Mouse (Mus musculus): ENCODE measurements around the gene Ifrd1.

The Ifrd1 gene

GRCm38 (mm10) chr12:40239161-40239560 lies 9.1 kb downstream of the Ifrd1 start:
- peak; percentile 22 for DNase-seq

- no peak for DNase-seq
Observed at GRCm38 (mm10) chr12:40232231-40232630, 16.1 kb downstream of the Ifrd1 start.

DNA sequence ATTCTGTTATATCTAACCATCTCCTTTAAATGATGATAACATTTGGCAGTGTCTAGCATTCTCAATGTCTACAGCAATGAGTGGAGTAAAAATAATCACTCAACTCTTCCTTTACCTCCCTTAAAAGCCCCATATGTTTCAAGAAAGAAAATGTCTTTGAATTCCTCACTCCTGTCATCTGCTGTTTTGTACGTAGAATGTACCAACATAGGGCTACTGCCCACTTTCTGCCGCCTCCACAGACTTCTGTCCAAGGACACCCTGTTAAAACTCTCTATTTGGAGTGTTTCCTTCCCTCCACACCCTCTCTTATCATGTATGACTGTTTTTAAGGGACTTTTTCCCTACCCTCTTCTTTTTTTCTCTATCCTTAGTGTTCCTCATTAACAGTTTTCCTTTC lies 16.7 kb downstream of the Ifrd1 start:
- DNase-seq = no peak

- DNase-seq = peak; percentile 85
Observed at GRCm38 (mm10) chr12:40224171-40224880, 24.0 kb downstream of the Ifrd1 start.

GRCm38 (mm10) chr12:40223676-40224075 lies 24.6 kb downstream of the Ifrd1 start:
- DNase-seq = peak; percentile 91

DNA sequence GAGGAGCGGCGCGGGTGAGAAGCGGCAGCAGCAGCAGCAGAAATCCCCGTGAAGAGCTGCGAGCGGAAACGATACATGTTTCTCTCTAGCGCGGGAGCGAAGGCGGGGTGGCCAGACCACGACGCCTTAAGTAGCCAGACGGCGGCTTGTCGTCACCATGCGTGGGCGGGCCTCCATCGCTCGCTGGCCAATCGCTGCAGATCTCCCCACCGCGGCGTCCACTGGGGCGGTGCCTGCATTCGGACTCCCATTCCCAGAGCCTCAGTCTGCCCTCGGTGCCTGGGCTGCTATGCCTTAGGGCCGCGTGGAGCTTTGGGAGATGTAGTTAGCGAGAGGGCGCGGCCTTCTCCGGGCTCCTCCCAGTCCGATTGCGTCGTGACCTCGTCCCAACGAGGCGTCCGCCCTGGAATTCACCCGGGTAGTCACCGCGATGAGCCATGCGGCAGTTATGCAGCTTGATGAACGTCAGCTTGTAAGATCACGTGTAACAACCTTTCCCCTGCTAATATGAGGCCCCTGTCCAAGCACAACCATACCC lies 25.2 kb downstream of the Ifrd1 start:
- peak; percentile 100 for DNase-seq

DNA sequence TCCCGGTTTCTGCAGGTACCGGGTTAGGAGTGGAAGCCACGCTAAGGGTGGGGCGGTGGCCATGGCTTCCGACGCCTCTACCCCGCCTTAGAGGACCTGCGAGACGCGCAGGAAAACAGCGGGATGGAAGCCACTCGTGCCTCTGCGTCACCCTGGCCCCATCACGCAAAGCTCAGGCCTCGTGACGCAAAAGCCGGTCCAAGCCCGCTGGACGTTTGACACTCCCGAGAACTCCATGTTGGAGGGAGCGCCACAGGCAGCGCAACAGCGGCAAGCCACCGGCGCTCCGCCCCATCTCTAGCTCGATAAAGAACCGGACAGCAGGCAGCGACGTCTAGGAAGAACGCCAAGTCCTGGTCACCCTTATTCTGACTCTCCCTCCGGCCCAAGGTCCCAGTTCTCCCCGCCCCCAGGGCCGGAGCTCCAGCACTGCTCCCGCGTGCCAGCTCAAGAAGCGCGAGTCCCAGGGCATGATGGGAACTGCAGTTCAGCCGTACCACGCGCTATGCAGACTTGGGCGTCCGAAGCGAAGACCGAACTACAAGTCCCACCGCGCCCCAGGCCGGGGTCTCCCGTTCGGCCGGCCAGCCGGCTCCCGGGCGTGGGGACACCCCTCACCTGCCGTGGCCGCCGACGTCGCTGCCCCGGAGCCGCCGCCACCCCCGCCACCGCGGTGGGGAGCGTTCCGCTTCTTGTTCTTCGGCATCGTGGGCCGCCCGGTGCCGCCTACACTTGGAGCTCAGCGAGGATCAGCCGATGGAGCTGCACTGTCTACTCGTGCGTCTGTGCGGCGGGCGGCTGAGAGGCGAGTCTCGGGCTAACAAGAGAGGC lies 25.8 kb downstream of the Ifrd1 start:
- DNase-seq = peak; percentile 100

GRCm38 (mm10) chr12:40221611-40222010 lies 26.7 kb downstream of the Ifrd1 start:
- peak; percentile 10 for DNase-seq

DNA sequence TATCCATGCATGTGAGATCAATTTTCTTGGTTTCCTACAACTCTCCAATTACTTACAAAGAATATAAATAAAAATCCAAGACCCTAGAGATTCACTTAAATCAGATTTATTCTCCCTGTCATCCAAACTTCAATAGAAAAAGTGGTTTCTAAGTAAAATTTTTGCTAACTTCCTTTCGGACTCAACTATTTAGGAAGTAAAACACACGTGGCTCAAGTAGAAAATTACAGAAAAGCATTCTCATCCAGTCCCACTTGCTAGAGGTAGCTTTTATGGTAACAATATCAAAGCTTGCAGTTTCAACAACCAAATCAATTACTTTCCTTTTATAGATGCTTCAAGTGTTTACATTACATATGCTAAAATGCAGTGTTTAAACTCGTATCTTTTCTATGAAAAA lies 27.4 kb downstream of the Ifrd1 start:
- peak; percentile 6 for DNase-seq

GRCm38 (mm10) chr12:40220001-40220570 lies 28.2 kb downstream of the Ifrd1 start:
- DNase-seq = peak; percentile 89

- DNase-seq = peak; percentile 42
Observed at GRCm38 (mm10) chr12:40218430-40218945, 29.8 kb downstream of the Ifrd1 start.

GRCm38 (mm10) chr12:40217776-40218175 lies 30.5 kb downstream of the Ifrd1 start:
- no peak for DNase-seq

DNA sequence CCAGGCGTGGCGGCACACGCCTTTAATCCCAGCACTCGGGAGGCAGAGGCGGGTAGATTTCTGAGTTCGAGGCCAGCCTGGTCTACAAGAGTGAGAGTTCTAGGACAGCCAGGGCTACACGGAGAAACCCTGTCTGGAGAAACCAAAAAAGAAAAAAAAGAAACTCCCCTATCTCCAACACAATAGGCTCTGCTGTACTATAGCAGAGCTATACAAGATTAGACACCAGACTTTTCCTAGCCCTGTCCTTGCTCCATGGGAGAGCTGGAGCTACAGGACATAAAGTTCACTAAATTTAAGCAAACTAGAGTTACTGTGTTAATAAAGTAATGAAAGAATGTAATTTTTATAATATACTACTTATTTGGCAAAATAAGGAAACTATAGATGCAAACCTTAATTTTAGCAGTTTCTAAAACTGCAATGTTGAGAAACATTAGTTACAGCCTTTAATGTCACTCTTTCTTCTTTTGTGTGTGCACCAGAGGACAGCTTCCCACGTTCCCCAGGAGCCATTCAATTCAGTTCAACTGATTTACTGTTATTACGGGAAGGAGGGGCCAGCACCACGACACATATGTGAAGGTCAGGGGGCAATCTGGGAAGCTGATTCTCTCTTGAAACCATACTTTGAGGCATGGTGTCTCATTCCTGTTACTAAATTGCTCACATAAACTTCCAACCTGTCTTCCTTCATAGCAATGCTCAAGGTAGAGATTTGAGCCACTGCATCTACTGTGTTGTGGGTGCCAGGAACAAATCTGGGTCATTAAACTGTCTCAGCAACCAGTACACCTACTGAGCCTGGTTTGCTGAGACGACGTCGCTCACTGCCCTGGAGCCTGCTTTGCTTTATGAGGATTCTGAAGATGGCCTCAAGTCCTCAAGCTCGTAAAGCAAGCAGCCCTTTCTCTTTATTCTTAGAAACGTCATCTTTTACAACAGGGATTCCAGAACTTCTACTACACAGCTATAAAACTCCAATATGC lies 33.1 kb downstream of the Ifrd1 start:
- DNase-seq = peak; percentile 36

GRCm38 (mm10) chr12:40209049-40209448 lies 39.3 kb downstream of the Ifrd1 start:
- peak; percentile 42 for DNase-seq

DNA sequence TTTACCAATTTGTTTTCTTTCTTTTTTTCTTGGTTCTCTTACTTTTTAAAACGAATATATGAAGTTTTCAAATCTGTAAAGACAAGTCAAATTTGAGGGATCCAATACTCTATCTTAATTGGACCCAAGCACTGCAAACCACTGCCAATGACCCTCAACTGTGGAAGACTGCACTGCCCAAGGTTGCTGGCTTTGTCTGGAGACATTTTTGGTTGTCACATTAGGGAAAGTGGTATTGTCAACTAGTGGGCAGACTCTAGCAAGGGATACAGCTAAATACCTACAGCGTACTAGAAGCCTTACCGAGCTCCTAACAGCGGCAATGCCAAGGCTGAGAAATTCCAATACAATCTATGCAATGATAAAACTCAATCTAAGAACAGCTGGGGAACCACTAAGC lies 40.4 kb downstream of the Ifrd1 start:
- DNase-seq = peak; percentile 62

GRCm38 (mm10) chr12:40202161-40203035 lies 45.9 kb downstream of the Ifrd1 start:
- DNase-seq = peak; percentile 57

DNA sequence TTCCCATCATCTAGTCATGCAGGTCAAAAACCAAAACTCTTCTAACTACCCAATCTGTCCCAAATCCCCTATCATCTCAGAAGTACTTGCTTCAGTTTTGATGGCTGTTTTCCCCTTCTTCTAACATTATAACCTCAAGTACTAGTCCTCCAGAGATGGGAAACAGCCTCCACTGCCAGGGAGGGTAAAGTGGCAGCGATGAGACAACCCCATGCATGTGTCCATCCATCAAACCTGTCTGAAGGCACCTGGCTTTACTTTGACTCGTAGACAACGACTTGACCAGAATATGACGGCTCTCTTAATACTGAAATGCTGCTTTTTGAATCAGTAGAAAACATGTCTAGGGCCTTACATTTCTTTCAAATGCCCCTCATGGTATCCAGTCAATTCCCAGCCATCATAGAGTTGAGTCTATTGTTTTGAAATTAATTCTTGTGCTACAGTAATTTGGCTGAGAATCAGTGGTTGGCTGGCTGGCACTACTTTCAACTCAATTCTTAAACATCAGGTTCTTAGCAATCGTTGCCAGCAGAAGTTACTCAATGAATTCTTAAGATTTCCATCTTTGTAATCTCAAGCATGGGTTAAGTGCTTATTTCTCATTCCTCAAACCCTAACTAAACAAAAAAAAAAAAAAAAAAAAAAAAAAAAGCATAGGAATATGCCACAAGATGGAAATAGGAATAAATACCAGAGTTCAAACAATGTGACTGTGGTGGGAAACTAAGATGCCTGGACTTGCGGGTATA lies 47.6 kb downstream of the Ifrd1 start:
- DNase-seq = peak; percentile 80

DNA sequence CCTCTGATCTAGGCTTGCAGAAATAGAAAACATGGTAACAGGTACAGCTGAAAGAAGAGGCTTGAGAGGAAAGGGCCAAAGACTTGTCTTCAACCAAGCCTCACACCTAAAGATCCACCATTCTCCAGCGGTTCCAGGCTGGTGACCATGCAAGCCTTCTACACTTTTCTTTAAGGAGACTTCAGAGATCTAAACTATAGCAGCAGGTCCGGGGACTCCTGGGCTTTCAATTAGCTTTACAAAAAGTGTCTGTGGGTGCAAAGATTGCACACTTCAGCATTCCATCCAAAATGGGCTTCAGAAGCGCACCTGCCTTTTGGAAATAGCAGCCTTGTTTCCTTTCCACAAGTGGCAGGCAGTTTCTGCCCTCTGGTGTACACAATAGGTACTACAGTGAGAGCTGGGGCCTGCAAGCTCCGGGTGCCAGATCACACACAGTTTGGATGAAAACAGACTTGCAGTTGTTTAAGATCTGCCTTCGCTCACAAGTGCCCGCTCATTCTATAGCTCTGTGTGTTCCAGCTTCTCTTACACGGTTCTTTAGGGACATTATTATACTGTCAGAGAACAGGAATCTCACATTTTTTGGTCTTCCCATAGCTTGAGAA lies 48.4 kb downstream of the Ifrd1 start:
- peak; percentile 94 for DNase-seq

DNA sequence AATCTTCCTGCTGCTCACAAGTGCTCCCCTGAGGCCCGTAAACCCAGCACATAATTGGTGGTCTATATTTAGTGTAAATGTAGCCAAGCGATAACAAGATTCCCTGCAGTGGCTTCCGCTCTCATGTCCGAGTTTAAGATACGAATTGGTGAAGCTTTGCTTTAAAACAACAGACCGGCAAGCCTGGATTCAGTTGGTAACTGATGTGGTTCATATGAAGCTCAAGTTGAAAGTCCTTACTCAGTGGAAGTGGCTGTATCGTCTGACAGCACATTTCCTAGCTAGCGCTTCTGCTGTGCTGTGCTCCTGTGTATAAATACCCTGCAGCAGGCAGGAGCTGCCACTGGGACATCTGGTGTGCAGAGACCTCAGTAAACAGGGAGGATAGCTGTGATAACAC lies 49.0 kb downstream of the Ifrd1 start, which contains the start of gene Lsmem1:
Gene Lsmem1 (minus strand): TSS at position 189 of the 400 bp plus-strand sequence.
- DNase-seq = peak; percentile 93

GRCm38 (mm10) chr12:40198427-40198826 lies 49.9 kb downstream of the Ifrd1 start:
- peak; percentile 94 for DNase-seq

All from heart, adult 11 months (tissue).